Mouse (Mus musculus) T-cell, adult 66 days (primary cell): ENCODE results near the gene Tmed9. TPM values are rescaled to one million over a fixed set of nuclear protein-coding genes. Genes with fewer than 3 reads are reported as not detected.

ENCODE experiments used
- total RNA-seq, 2 experiments: library from RNA; stranded (reverse); gene quantifications; 3 replicates in 1 of 2; 4 replicates in 1 of 2; pipeline ENCODE4 v1.2.4; 2023

The Tmed9 gene
- total RNA-seq = 100 to 1,000 TPM in 1 of 2 experiments, 10 to 100 TPM in 1; 97.9 to 102 TPM

DNA sequence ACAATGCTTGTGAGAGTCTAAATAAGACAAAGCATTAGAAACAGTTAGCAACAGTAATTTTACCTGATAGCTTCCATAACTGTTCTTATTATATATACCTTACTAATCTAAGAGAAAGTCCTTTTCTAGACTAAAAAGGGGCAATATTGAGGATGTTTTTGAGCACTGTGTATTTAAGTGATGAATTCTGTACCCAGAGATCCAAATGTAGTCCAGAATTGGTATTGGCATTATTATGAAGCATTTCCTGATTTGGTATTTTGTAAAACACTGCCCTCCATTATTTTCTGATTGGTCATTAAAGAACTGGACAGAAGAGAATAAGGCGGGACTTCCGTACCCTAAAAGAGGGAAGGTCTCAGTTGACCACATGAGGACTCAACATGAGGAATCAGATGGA is at the start of gene Tmed9:
TSS of gene Tmed9 (plus strand) at position 301 of the 400 bp plus-strand sequence.

DNA sequence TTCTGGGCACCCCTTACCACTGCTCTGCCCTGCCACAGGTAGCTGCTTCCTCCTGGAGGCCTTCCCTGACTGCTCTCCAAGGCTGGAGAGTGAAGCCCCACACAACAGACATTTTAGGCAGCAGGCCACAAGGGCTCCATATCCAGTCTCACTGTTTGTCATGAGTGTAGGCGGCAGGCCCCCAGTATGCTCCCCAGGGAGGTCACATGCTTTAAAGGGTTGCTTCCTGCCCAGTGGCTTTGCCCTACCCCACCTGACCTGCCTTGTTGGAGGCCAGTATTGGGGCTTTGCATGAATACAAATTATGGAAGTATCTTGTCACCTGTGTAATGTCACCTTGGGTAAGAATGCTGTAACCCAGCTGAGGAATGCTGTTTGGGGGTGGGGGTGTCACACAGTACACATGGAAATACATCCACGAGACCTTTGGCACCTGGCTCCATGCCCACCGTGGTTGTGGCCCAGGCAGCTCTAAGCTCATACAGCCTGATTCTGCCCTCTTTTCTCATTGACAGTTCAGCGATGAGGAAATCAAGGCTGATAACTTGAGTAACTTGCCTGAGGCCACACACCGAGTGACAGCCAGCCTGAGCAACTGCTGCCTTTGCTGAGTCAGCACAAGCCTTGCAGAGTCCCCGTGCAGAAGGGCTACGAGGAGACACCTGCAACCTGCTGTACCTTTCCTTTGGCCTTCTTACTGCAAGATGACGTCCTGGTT is 44.2 kb upstream of the Tmed9 start, which contains the start of gene Dok3:
TSS of gene Dok3 (minus strand) at position 99 of the 718 bp plus-strand sequence.

DNA sequence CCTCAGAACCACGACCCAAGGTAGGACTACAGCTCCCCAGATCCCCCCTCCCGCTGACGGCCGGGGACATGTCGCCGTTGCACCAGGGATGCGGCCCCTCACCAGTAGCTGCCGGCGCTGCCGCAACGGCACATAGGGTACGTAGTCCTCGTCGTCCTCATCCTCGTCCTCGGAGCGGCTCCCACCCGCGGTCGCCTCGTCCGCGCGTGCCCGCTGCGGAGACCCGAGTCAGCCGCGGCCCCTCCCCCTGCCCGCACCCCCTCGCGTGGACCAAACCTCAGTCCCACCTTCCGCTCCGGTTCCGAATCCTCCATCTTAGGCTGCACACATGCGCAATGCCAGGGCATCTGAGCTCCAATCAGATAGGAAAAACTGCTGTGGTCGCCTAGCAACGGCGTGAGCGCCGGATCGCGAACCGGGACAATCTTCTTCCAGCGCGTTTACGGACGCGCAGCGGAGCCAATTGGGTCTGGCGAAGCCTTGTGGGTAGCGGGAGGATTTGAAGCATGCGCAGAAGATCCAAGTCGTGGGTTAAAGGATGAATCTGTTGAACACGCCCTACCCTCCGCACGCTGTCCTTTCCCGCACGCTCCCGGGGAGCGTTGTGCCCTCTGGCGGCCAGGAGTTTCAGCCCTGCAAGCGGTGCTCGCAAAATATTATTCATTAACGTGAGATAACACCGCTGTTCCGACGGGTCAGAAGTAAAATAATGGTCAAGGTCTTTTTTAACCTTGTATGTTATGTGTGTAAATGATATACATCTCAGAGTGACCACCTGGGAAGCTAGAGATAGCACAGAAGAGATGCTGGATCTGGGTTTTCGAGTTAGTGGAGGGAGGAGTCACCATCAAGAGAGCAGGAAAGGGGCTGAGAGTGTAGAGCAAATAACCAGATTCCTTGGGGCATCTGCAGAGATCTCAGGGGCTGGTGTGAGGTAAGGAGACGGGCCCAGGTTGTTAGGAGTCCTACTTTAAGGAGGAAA is 37.0 kb upstream of the Tmed9 start, which contains the start of gene Ddx41:
TSS of gene Ddx41 (minus strand) at position 465 of the 982 bp plus-strand sequence.

DNA sequence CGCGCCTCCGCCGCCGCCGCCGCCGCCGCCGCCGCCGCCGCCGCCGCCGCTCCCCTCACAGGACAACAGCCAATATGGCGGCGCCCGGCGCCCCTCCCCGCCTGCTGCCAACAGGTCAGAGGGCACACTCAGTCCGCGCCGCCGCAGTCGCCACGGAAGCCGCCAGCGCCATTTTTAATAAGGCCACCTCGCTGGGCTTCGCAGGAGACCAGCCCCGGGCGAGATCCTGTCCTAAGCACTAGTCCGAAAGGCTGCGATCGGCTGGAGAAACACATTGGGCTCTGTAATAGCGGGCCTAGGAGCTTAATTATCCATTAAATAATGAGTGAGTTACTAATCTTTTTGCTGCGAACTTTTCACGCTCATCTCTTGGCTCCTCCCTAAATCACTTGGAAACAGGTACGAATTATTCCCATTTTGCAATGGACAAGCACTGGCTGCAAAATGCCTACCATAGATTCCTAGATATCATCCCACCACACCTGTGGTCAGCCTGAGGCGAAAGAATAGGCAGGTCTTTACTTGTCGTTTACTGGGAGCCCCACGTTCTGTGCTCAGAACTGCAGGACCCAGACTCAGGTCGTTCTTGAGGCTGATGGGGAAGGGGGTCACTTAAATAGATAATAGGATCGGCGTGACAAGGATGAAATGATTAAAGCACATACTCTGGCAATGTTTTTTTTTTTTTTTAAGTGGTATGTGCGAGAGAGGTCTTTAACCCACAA is 2.3 kb upstream of the Tmed9 start, which contains the start of gene Fam193b:
TSS of gene Fam193b (minus strand) at position 94 of the 725 bp plus-strand sequence.

DNA sequence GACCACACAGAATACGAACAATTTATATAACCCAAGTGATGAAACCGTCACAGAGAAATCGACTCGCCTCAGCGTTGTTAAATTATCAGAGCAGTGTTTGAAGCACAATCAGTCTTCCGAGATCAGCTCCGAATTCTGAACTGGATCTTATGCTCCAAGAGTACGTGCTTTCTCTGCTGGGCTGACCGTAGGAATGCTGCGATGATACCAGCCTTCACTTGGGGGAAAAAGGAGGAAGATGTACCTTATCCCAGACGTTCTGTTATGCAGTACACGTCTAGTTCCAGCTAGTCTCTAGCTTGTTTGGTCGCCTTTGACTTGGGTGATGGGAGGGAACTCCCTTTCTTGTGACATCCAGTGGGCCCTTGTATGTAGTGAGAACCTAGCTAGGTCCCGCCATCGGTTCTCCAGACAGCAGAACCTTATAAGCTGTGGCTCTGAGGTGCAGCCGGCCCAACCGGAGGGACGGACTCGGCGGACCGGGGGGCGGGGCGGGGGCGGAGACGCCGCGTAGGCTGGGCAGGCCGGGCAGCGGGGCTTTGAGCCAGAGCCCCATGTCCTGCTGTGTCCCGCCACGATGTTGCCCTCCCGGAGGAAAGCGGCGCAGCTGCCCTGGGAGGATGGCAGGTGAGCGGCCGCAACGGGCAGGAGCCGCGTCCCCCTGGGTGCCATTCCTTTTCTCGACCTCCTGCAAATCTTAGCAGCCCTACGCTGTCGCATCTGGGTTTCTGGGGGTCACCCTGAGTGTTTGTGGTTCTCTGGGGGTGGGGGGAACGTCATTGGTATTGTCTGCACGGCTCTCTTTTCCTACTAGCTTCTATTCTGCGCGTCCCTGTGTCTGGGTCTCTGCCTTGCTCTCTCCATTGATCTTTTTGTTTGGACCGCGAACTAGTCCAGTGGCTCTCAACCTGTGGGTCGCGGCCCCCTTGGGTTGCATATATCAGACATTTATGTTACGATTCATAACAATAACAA is 26.3 kb downstream of the Tmed9 start, which contains the start of gene B4galt7:
TSS of gene B4galt7 (plus strand) at position 331 of the 975 bp plus-strand sequence.

DNA sequence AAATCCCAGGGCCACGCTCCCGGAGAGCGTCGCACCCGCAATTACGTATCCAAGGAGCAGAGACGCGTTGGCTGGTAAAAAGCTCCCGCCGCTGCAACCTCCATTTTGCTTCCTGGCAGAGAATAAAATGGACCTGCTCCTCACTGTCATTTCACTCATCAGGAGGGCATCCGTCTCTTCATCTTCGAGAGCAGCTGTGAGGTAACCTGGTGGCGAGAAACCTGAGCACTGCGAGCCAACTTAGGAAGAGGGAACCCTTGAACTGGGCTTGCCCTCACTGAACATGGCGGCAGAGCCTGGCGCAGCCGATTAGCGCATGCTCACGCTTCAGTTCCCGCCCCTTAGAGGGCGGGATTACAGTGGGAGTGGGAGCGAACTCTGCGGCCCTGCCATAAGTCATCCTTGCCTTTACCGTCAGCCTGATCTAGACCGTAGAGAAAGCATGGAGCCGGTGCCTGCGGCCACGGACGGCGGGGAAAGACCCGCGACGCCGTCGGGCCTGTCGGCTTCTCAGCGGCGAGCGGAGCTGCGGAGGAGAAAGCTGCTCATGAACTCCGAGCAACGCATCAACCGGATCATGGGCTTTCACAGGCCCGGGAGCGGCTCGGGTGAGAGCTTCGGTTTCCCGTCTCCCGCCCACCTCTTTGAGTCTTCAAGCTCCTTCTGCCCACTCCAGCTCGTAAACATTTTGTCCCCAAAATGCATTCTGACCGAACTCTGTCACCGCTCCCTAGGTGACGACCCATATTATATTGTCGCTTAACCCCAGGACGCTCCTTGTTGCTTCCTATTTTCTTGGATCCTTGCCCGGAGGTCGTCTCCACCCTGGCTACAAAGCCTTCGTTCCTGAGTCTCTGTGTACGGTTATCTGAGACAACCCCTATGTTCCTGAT is 49.4 kb downstream of the Tmed9 start, which contains the start of gene Caml:
TSS of gene Caml (plus strand) at position 357 of the 893 bp plus-strand sequence.

DNA sequence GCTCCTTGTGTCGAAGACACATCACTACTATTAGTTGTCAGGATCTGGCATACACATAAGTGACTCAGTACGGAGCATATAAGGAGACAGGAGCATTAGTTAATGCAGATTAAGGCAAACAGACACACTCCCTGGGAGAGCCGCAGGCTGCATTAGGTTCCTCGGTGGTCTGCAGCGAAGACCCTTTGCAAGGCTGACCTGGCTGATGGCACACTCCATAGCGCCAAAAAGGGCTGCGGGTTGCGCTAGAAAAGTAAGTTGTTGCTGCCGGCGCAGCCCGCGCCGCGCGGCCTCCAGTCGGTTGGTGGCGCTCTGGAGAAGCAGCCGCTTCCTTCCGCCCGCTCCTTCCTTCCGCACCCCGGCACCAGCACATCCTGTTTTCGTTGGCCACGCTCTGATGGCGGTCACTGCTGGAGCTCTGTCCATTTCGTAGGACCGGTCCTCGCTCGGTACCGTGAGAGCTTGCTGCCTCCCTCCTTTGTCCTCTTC is 61.2 kb downstream of the Tmed9 start, which contains the start of gene Ddx46:
TSS of gene Ddx46 (plus strand) at position 389 of the 489 bp plus-strand sequence.

Other genes with a start within 250 kb of the Tmed9 start
- 1 to 10 TPM in 1 of 2 experiments, not detected in 1; 2.2 TPM for gene Mxd3, start 243.9 kb upstream of the Tmed9 start, total RNA-seq
- gene Lman2, start 210.9 kb upstream of the Tmed9 start, total RNA-seq = 100 to 1,000 TPM; 113 to 118 TPM
- gene Rgs14, start 204.0 kb upstream of the Tmed9 start, total RNA-seq = 10 to 100 TPM; 85.9 to 93.2 TPM
- not detected for gene Slc34a1, start 175.5 kb upstream of the Tmed9 start, total RNA-seq
- not detected for gene Pfn3, start 158.5 kb upstream of the Tmed9 start, total RNA-seq
- 1 to 10 TPM in 1 of 2 experiments, under 1 TPM in 1; 0.93 to 1.3 TPM for gene F12, start 146.9 kb upstream of the Tmed9 start, total RNA-seq
- 100 to 1,000 TPM; 461 to 470 TPM for gene Grk6, start 128.7 kb upstream of the Tmed9 start, total RNA-seq
- 10 to 100 TPM; 55.5 to 60.2 TPM for gene Prr7, start 109.5 kb upstream of the Tmed9 start, total RNA-seq
- gene Dbn1, start 85.6 kb upstream of the Tmed9 start, total RNA-seq = under 1 TPM in 1 of 2 experiments, not detected in 1; 0.23 TPM
- gene Pdlim7, start 60.1 kb upstream of the Tmed9 start, total RNA-seq = 10 to 100 TPM in 1 of 2 experiments, 1 to 10 TPM in 1; 9.7 to 10.0 TPM
- gene Dok3, start 44.4 kb upstream of the Tmed9 start, total RNA-seq = 1 to 10 TPM; 2.9 to 3.1 TPM
- 10 to 100 TPM; 84.6 to 86.4 TPM for gene Ddx41, start 37.1 kb upstream of the Tmed9 start, total RNA-seq
- gene Fam193b, start 2.6 kb upstream of the Tmed9 start, total RNA-seq = 100 to 1,000 TPM; 173 to 176 TPM
- gene B4galt7, start 26.2 kb downstream of the Tmed9 start, total RNA-seq = 10 to 100 TPM; 42.2 TPM
- 10 to 100 TPM; 20.2 to 23.3 TPM for gene Caml, start 49.3 kb downstream of the Tmed9 start, total RNA-seq
- gene Ddx46, start 61.3 kb downstream of the Tmed9 start, total RNA-seq = 100 to 1,000 TPM; 106 to 117 TPM
- gene B230219D22Rik, start 119.4 kb downstream of the Tmed9 start, total RNA-seq = 10 to 100 TPM; 26.1 to 30.0 TPM
- 10 to 100 TPM; 24.7 to 35.2 TPM for gene Txndc15, start 140.9 kb downstream of the Tmed9 start, total RNA-seq
- 10 to 100 TPM; 25.7 to 33.9 TPM for gene Pcbd2, start 153.6 kb downstream of the Tmed9 start, total RNA-seq
- not detected for gene Catsper3, start 210.8 kb downstream of the Tmed9 start, total RNA-seq